In genomic region chr8:128362940-128363595, GRCm38 (mm10) we compare ENCODE assay signal across 8 mouse cellular contexts. TPM values are rescaled to one million over a fixed set of nuclear protein-coding genes. Genes with fewer than 3 reads are reported as not detected.
DNase-seq lines count a peak whose midpoint lies in the region; ATAC-seq lines count a peak whose summit lies in the region.

No protein-coding gene starts in this region.

- no peak overlapping the region for H3K9ac ChIP-seq in hindbrain, embryonic 11.5 days (ENCODE audit: low read depth, low read length)

- no peak overlapping the region for H3K4me2 ChIP-seq in hindbrain, embryonic 11.5 days (replicated peaks; ENCODE audit: low read depth, low read length)

- H3K27me3 ChIP-seq in hindbrain, embryonic 11.5 days (ENCODE audit: control insufficient read depth, insufficient read depth, low read length) = no peaks in the 10 kb centered on the region

- no peaks in the 10 kb centered on the region for H3K36me3 ChIP-seq in hindbrain, embryonic 11.5 days (ENCODE audit: control insufficient read depth, insufficient read depth, low read length)

- peak; percentile 3 for DNase-seq in MEL-GATA-1-ER (ENCODE audit: extremely low read depth, low read depth)
- DNase-seq in cerebellum, adult 8-10 months = peak; percentile 67
- DNase-seq in frontal cortex, adult 2 months (ENCODE audit: extremely low spot score in 1 of 2, low spot score in 1 of 2) = peak; percentile 73 to 95
- peak; percentile 88 for DNase-seq in hindbrain, embryonic 11.5 days (ENCODE audit: low spot score)
- peak; percentile 84 for DNase-seq in layer of hippocampus, adult 9-11 months
- DNase-seq in lung, postnatal 10 days = peak; percentile 91
- DNase-seq in retina, adult 2 months (ENCODE audit: low read depth, low spot score) = peak; percentile 52
- DNase-seq in thymus, postnatal 25 days = peak; percentile 87

- no peak overlapping the region for H3K4me3 ChIP-seq in hindbrain, embryonic 11.5 days (ENCODE audit: low read depth, low read length)

- ATAC-seq in hindbrain, embryonic 11.5 days (ENCODE audit: low FRiP score) = no peak

- no peaks in the 10 kb centered on the region for H3K9me3 ChIP-seq in hindbrain, embryonic 11.5 days (ENCODE audit: control insufficient read depth, low read length)

- peaks cover 2% of the 10 kb centered on the region; the same call in 1 of the 2 replicates for H3K4me1 ChIP-seq in hindbrain, embryonic 11.5 days (replicated peaks; ENCODE audit: control insufficient read depth, insufficient read depth, low read length)

- no peak overlapping the region for H3K27ac ChIP-seq in hindbrain, embryonic 11.5 days (ENCODE audit: low read depth, low read length)

- WGBS in hindbrain, embryonic 11.5 days = 14% methylated on average over 11 of the region's 11 CpGs

RNA-seq across cellular contexts. Expression of gene Nrp1, which starts 4.7 kb away (rescaled TPM):
- polyA plus RNA-seq in frontal cortex, adult 2 months (2012; rRNA removed) = 12.3 and 15.3 TPM in 2 replicates
- 29.1 and 34.3 TPM in 2 replicates for polyA plus RNA-seq in hindbrain, embryonic 11.5 days (2014; fragmentation: Nextera tagmentation; extraction: Ambion mirVana)

Comparison
In these comparisons a context has a peak if more than half of its experiments do, and no peak if none do; other contexts are left out.
1. DNase-seq: peak in every context shown above with its lines; median percentile 91 in lung, postnatal 10 days; 88 in hindbrain, embryonic 11.5 days; 87 in thymus, postnatal 25 days; 84 in frontal cortex, adult 2 months; 84 in layer of hippocampus, adult 9-11 months; 67 in cerebellum, adult 8-10 months; 52 in retina, adult 2 months; 3 in MEL-GATA-1-ER.